Mouse (Mus musculus): Measurements from ENCODE around the gene Ppp1r1b.

- TF ChIP-seq CTCF (IDR thresholded peaks at IDR 0.05) (no peak), POLR2A (IDR thresholded peaks at IDR 0.05; ENCODE audit: insufficient read depth, low read depth, low read length) (no peak), EP300 (IDR thresholded peaks at IDR 0.05; ENCODE audit: insufficient read depth, low read depth, low read length) (no peak)
Measured at GRCm38 (mm10) chr11:98400816-98401215, 52.6 kb downstream of the Ppp1r1b start.

Measured in heart, adult 2 months (tissue).